Mouse (Mus musculus): ENCODE measurements at regions not wholly inside any gene's neighbourhood (a gene's known extent, or its start where the extent isn't known, plus 50 kb on each side); places are given as distances from the start of the nearest gene placed in this dataset.
A peak's percentile ranks its signal among the peaks of the same experiment; 100 is the strongest.

DNA sequence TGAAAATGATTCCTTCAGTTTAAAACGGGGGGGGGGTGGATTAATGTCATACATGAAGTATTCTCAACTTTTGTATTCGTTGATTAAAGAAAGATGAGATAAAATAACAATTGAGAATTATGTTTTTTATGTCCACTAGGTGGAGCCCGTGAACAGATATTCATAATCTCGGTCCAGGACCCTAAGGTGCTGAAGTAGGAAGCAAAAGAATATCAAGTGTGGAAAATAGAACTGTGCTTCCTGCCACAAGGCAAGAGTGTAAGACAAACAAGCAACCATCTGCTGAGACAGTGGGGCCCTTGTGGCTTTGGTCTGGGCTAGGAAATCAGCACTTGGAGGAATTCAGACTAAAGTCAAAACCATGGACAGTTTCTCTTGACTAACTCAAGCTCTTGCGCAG is 50.9 kb upstream of the Kap start:
- DNase-seq (ENCODE audit: low read depth, low spot score), result peak; percentile 40

DNA sequence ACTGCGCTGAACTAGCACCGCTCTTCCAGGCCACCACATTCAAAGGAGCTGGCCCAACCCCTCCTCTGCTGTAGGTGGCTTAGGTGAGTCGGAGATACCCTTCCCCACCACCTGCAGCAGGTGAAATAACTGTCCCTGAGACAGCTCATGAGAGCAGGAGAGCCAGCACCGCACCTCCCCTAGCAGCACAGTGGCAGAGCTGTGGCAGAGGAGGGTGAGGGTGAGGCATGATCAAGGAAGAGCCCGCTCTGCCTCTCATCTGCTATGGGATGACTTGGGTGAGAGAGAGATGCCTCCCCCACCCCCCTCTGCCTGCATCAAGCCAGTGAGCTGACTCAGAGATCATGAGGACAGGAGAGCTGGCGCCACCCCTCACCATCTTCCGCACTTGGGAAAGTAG is 81.1 kb upstream of the Kap start:
- no peak for DNase-seq (ENCODE audit: low read depth, low spot score)

DNA sequence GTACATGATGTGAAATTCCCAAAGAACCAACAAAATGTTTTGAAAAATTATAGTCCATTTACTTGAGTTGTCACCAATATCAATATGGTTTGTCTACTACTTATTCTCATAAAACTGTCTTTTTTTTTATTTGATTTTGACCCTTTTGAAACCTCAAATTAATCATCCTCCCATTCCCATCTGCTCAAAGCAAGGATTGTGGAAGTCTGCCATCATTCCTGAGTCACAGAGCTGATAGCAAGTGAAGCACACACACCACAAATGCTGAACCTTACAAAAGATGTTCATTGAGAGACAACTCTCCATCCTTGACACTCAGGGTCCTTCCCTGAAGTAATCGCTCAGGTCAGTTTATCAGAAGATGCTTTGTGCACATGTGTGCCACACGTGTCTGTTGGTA is 82.1 kb upstream of the Kap start:
- no peak for DNase-seq (ENCODE audit: low read depth, low spot score)

DNA sequence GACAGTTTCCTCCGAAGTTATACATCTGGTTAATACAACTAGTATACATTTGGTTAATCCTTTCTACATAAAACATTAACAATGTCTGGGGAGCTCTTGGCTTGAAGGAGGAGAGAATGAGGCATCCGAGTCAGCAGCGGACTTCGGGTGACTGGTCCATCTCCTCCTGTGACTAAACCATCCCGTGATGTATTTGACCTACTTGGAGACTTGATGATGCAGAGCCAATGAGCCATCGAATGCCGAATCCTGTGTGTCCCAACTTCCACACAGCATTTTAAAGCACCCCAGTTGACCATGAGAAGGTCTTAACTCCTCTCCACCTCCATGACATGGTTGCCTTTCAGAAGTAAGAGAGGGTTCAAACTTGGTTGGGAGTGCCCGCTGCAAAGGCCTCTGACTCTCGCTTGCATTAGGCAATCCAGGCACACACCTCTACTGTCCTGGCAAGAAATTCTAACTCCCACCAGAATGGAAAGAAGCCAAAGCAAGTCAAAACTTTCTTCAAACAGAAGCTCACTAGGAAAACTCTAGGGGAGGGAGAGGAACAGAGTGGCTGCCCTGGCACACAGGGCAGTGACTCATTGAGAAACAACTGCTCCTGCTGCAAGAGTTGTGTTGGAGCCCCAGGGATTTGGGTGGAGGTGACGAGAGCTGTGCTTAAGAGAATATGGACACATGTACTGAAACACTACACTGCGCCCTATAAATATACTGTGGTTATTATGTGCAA is 75.4 kb upstream of the Etv6 start:
- no peak for DNase-seq (ENCODE audit: low read depth, low spot score)

DNA sequence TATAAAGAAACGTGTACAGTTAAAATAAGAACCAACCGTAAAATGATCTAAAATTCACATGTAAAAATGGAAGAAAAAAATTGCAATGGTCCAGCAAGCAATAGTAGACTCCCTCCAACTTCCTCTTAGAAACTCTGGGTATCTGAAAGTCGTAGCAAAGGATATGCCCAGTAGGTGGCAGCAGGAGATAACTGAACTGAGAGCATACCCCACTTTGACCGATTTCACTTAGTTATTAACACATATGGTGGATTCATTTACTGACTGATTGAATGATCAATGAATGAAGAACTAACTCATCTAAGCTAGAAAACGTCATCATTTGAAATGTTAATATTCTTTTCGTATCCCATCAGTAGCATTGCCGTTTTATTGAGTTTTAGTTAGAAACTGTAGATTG is 74.8 kb upstream of the Etv6 start:
- peak; percentile 86 for DNase-seq (ENCODE audit: low read depth, low spot score)

DNA sequence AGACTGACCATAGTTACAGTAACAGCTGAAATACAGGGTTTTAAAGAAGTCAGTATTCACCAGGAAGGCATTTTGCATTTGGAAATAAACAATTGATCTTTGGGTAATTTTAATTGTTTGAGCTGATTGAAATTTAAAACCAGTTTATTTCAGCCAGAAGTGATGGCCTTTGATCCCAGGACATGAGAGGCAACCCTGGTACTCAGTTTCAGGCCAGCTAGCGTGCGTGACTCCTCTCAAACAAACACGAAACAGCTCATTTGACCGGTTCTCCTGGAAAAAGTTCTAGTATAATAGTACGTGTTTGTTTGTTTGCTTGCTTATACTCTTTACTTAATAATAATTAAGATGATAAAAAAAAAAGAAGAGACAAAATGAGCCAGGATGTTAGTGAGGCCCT is 72.9 kb upstream of the Etv6 start:
- no peak for DNase-seq (ENCODE audit: low read depth, low spot score)

DNA sequence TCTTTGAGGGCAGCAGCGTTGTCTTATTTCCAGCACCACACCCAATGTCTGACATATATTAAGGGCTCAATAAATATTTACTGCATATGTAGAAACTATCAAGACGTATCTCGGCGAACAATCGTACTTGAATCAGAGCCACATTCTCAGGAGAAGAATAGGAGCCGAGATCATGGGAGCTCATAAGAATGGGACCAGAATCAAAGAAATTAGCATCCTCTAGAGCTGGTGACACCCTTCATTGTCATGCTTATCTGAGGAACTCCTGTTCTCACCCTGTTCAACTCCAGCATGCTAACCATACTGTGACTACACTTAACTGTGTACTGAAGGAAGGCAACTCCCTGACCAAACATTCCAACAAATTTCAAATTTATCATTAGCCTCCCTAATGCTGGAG is 72.2 kb upstream of the Etv6 start:
- no peak for DNase-seq (ENCODE audit: low read depth, low spot score)

DNA sequence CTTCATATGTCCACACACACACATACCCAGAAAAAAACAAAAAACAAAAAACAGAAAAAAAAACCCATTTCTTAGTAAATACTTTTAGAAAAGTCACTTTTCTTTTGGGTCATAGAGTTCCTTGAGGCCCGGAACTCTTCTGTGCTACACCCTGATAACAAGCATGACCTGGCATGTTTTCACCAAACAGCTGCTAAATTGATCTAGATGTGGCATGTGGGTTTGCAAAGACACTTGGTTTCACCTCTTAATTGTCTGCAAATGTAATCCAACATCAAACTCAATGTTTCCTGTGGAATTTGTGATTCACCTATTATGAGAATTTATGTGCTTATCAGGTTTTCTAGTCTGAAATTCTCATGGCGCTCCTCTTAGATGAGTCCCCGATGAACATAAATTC is 68.2 kb upstream of the Etv6 start:
- no peak for DNase-seq (ENCODE audit: low read depth, low spot score)

DNA sequence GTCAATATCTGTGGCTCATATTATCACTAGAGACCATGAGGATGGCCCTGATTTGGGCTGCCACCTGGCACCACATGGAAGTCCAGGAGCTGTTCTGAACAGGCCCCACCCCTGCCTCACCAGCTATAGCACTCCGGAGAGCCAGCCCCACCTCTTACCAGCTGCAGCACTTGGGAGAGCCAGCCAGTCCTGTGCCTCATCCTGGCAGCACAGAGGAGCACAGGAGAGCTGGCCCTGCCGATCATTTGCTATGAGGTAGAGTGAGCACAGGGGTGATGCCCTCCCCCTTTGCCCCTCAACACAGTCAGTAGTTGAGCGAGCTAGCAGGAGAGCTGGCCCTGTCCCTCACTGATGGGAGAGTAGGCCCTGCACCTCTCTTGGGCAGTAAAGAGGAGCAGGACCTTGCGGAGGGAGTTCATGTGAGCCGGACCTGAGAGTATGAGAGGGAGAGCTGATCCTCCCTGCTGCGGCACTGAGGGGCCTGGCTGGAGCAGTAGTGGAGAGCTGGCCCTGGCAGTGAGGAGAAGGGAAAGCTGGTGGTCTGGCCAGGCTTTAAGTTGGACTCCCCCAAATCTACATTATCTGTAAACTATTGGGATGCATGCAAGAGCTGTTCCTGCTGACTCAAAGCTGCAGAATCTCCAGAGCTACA is 63.3 kb upstream of the Etv6 start:
- DNase-seq (ENCODE audit: low read depth, low spot score), result no peak

DNA sequence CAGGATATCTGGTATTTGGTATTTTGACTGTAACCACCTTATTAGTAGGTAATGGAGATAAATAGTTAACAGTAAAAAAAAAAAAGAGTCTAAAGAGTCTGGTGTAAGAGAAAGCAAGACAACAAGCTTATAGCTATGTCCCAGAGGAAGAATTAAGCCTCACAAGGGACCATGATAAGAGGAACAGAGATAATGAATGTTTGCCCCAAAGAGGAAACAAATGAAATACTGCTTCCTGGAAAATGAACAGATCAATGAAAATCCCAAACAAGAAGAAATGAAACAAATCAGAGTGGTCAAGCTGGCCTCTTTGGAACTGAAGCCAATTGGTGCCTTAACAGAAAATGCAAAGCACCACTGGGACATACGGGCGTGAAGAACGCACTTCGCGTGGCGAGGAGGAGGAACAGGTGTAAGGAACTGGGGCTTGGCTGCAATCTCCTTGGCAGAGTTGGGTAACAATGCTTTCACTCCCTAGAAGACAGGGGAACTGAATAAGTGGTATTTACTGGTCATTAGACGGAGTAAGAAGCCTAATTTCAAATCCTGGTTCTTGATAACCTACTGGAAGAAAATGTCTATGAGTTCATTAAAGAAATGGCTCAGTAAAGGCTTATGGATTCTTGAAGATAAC is 62.2 kb upstream of the Etv6 start:
- no peak for DNase-seq (ENCODE audit: low read depth, low spot score)

DNA sequence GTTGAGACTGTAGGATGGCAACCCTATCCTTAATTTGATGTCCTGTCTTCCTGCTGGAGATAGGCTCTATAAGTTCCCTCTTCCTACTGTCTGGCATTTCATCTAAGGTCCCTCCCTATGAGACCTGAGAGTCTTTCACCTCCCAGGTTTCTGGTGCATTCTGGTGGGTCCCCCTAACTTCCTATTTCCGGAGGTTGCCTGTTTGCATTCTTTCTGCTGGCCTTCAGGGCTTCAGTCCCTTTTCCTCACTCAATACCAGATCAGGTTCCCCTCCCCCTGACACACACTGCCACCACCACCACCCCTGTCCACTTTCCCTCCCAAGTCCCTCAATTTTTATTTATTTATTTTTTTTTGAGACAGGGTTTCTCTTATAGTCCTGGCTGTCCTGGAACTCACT is 59.5 kb upstream of the Etv6 start:
- DNase-seq (ENCODE audit: low read depth, low spot score), result no peak

DNA sequence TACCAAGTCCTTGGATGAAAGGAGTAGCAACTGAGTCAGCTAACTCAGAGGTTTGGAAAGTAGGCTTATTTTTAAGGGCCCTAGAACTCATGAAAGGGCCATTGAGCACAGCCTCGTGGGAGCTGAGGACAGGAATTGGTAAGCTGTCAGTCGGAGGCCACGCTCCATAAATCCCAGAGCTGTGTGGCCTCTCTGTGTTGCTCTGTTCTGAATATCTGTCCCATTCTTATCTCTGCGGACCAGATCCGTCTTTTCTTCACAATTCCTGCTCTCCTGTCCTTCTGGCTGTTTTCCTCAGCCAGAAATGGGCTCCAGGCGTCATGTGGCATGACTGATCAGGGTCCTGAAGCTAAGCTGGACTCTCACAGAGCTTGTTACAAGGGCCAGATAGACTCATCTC is 58.6 kb upstream of the Etv6 start:
- DNase-seq (ENCODE audit: low read depth, low spot score), result no peak

DNA sequence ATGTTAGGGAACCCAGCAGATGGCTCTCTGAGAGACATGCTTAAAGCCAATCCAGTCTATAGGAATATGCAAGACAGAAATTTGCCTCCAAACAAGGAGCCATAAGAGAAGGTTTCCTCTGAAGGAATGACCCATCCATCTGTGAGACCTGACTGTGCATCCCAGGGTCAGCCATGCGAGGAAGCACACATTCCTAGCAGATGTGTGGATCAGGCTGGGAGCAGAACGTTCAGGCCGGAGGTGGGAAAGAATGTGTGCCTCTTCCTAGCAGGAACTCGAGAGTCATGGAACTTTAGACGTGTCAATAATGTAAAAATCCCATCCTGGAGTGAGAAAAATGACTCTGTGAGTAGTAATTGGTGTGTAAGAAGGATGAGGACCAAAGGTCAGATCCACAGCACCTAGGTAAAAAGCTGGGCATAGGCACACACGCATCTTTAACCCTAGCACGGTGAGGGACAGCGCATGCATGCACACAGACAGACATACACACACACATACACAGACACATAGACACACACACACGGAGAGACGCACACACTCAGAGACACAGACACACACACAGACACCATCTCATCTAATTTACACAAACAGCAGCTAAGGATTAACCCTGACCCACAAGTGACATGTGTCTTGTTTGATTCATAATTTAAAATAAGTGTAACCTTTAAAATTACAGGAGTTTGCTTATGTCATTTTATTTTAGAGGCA is 51.5 kb upstream of the Etv6 start:
- DNase-seq (ENCODE audit: low read depth, low spot score), result no peak

DNA sequence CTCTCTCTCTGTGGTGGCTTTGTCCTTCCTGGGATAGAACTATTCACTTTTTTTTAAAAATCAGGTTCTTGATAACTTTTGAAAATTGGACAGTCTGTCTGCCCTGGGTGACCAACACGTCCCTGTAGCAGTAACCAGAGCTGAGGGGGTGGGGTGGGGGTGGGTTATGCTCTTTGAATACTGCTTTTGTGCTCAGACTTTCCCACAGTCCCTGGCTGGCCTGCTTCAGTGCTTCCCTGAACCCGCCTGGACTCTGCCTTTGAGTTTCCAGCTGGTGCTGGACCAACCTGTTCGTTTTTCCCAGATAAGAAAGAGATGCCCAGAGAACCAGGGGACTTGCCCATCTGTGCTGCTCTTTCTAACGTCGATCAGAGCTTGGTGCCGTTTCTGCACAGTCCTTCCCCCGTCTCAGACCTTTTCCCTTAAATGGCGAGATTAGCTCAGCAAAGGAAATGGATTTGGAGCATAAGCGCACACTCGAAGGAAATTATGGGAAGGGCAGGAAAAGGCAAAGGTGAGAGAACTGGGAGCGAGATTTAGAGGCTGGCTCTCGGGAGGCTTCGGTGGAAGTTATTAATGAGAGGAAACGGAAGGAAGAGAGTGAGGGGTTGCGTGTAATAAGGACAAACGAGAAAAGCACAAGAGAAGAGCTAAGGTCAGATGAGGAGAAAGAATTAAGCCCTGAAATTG is 50.7 kb upstream of the Etv6 start:
- DNase-seq (ENCODE audit: low read depth, low spot score), result no peak
